Mouse (Mus musculus) cerebellum, postnatal 25 days (tissue): ENCODE data around the gene Specc1.

Source experiments
- DNase-seq, 2 experiments: peaks; one replicate each; pipeline ENCODE4 v3.0.0; 2021; ENCODE audit warnings: mixed read lengths in 2 of 2

Gene Specc1

DNA sequence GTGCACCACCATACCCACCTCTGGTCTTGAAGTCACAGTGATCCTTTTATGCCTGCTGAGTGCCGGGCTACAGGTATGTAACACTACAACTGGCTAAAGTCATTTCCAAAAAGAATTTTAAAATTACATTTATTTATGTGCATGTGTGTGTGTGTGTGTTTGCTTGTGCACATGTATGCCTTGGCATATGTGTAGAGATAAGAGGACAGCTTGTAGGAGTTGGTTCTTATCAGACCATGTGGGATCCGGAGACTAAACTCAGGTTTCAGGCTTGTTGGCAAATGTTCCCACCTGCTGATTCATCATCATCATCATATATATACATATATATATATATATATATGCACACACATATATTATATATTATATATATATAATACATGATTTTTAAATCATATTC is 12.3 kb downstream of the Specc1 start:
- DNase-seq, result no peak

DNA sequence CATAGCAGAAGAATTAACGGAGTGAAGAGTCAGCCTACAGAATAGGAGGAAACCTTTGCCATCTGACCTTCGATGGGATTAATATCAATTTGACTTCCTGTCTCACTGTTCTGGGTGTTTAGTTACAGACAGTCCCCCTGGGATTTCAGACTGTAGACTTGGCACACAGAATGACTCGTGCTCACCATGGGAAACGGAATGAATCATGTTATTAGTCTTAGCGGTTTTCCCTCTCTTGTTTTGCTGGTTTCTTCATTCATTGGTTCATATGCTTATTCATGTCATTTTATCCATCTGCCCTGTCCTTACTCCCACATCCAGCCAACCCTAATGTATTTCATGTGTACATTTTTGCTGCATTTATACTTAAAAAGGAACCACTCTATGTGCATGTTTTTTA is 14.3 kb downstream of the Specc1 start:
- no peak for DNase-seq

DNA sequence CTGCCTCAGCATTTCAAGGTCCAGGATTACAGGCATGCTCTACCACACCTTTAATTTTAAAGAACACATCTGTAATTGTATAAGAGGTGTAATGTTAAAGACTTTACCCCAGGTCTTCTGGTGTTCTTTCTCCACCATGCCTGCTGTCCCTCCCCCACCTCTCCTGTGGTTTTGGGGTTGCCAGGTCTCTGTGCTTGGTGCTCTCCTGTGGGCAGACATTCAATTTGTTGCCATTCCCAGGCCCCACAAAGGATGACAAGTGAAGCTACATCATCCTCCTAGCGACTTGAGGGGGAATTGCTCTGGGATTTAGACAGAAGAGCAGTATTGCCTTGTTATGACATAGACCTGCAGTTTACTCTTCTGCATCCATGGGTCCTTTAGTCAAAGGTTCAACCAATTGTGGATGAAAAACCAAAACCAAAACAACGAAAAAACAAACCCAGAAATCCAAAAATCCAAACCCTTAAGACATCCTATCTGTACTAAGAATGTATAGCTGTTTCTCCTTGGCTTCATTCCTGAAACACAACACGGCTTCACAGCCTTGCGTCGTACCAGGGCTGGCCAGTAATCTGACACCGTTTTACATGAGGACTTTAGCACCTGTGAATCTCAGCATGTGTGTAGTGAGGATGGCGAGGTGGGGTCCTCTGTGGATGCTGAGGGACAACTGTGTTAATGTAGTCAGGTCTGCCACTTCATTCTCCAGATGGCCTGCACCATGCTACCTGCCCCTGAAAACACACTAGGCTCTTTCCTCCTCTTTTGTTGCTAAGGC is 15.1 kb downstream of the Specc1 start:
- peak in 1 of 2 experiments; percentile 50 for DNase-seq

DNA sequence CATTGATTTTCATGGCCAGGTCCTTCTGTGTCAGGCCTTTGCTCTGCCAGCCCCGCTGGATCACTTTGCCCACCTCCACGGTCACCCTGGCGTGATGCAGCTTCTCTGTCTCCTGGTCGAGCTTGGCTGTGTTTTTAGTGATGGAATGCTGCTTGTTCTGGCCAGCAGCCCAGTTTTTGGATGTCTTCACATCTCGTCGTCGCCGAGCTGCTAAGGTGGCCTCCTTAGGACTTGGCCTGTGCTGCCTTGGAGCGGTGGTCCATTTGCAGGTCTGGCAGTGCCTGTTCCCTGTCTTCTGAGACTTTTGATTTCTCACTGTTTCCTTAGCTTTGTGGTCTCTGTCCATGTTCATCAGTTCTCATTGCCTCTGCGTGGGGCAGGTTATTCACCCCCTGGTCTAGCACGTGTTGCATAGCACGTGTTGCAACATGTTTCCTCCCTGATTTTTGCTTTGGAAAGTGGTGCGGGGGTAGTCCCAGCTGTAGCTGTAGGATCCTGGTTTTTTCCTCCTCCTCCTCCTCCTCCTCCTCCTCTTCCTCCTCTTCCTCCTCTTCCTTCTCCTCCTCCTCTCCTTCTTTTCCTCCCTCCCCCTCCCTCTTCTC is 17.6 kb downstream of the Specc1 start:
- DNase-seq, result peak; percentile 63 to 69

DNA sequence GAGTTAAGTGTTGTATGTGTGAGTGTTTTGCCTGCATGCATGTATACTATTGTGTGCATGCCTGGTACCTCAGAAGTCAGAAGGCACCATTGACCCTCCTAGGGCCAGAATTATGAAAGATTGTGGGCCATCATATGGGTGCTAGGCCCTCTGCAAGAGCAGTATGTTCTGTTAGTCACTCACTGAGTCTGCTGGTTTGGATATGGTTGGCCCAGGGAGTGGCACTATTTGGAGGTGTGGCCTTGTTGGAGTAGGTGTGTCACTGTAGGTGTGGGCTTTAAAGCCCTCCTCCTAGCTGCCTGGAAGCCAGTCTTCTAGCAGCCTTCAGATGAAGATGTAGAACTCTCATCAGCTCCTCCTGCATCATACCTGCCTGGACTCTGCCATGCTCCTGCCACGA is 19.2 kb downstream of the Specc1 start:
- DNase-seq, result no peak

DNA sequence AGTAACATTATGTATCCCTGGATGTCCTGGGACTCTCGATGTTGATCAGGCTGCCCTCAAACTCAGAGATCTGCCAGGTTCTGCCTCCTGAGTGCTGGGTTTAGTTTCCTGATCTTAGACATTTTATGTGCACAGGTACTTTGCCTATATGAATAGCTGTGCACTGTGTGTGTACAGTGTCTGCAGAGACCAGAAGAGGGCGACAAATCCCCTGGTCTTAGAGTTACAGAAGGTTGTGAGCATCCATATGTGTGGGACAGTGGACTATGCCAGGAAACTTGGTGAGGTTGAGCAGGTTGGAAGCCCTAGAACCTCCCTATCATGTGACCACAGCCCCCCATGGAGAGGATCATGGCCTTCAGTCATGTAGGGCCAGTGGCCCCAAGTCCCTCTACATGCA is 24.7 kb downstream of the Specc1 start:
- no peak for DNase-seq

DNA sequence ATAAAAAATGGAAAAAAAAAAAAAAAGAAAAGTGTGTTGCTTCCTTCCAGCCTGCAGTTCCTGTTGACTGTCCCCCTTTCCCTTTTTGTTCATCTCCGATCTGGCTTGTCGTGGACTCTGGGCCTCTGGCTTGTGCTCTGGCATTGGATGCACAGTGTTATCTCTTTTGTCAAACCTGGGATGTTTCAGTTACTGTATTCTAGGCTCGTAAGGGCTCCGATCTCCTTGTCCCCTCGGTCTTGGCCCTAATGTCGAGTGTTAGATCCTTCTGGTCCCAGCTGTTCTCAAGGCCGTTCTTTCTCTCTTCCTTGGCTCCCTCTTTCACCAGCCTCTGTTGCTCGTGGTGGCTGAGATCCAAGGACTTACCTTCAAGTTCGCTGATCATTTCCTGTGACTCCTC is 26.3 kb downstream of the Specc1 start:
- DNase-seq, result no peak

DNA sequence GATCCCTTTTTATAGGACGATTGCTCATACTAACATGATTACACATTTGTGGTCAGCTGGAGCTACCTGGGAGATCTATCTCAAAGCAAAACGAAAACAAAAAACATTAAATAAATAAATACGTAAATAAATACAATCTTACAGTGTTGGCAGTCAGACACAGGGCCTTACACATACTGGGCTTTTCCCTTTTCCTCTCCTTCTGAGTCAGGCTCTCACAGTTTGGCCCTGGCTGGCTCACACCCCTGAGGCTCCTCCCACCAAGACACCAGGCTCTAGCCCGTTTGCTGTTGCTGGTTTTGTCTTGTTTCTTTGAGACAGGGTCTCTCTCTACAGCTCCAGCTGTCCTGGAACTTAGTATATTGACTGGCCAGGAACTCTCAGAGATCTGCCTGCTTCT is 30.4 kb downstream of the Specc1 start:
- no peak for DNase-seq

DNA sequence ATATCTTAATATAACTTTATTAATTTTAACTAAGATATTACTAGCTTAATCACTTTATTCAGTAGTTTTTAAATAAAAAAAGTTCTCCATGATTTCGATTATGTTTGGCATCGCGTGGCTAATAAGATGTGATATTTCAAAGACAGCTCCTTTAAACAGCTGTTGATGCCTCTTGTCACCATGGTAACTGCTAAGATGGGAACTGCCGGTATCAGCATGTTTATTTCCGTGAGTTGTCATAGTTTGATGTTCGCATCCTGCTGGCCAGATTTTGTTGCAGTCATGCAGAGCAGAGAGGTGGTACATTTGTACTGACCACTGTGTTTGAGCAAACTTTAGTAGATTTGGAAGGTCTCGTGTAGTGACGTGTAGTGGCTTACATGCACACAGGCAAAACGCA is 33.1 kb downstream of the Specc1 start:
- no peak for DNase-seq

DNA sequence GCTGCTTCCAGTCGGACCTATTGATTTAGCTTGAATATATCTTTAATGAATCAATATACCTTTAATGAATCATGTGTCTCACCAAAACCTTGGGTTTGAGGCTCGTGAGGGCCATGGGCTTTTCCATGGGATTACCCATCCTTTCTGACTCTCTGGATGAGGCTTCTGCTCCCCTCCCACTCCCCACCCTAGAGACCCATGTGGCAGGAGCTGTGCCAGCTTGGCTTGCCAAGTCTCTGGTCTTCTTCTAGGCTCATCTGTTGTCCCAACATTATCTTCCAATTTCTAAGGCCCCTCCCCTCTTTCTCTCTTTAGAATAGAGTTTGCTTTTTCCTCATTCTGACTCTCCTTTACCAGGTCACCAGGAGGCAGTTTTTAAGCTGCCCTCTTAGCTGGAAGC is 35.0 kb downstream of the Specc1 start:
- DNase-seq, result peak in 1 of 2 experiments; percentile 54

DNA sequence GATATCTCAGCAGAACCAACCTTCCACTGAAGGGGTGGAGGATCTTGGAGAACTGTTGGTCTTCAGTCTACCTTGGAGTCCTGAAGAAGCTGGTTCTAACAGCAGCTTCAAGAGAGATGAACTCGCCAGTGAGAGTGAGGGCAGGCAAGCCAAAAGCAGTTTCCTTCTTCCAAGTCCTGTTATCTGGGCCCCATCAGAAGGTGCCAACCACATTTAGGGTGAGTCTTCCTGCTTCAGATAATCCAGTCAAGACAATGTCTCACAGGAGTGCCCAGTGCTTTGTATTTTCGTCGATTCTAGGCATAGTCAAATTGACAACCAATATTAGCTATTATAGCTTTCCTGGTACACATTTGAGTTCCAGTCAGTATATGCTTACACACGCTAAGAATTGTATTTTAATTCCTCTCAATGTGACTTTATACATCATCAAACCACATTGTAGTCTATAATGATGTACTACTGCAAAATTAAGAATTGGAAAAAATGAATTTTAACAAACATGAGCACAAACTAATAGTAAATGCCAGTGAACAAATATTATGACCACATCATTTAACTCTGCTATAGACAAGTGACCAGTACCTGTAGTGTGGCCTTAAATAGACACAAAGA is 36.2 kb downstream of the Specc1 start:
- DNase-seq, result no peak

DNA sequence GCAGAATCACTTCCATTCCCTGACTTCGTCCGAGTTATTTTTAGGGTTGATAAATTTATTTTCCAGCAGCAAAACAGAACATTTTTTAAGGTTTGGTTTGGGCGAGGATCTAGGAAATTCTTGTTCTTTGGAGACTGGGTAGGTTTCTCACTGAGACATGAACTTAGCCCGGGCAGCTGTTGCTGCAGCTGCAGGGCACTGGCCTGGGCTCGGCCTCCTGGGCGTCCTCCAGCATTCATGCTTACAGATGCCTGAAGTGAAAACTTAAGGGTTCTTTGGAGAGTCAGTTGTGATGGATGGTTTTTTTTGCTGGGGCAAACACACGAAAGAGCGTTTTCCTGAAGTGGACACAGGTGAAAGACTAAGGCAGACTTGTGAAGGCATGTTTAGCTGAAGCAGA is 42.9 kb downstream of the Specc1 start:
- DNase-seq, result no peak

DNA sequence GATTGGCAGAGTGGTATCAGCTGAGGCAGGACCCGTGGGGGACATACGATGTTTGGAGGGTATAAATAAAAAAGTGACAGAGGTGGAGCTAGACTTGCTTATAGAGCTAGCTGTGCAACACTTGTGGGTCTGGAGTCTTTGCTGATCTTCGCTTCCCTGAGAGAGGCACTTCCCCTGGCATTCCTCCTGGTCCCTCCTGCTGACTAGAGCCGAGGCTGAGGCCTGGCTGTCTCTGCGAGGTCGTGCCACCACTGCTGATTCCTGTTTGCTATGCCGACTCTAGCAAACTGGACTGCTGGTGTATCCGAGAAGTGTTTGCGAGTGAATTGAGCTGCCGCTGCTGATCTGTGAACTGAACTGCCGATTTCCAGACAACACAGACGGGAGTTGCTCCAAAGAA is 43.5 kb downstream of the Specc1 start:
- DNase-seq, result peak in 1 of 2 experiments; percentile 66

DNA sequence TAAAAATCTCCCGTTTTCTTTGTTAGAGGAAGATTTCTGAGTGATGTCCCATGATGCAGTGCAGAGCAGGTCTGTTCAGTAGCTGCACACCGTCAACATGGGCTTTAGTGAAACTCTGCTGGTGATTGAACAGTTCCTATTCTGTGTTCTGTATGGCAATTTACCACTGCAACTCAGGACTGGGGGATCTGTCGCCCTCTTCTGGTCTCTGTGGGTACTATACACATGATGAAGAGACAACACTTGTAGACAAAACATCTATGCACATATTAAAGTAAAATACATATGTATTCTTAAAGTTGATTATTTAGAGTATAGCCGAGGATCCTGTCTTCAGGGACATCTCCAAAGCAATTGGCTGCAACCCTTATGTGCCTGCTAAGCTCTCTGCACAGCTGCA is 45.4 kb downstream of the Specc1 start:
- no peak for DNase-seq

DNA sequence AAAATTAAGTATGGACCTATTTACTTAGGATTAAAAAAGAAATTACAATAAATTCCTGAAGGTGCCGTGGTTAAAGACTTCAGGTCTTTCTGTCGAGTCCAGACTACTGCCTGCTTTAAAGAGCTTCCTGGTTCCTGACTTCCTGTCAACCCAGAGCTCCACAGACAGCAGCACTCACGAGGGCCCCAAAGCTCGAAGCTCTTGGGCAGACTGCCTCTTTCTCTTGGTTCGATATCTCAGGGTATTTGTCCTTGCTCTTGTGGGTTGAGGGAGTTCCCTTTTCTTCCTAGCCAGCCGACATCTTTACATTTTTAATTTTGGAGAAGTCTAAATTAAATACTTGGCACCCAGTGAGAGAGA is 48.3 kb downstream of the Specc1 start:
- DNase-seq, result no peak

DNA sequence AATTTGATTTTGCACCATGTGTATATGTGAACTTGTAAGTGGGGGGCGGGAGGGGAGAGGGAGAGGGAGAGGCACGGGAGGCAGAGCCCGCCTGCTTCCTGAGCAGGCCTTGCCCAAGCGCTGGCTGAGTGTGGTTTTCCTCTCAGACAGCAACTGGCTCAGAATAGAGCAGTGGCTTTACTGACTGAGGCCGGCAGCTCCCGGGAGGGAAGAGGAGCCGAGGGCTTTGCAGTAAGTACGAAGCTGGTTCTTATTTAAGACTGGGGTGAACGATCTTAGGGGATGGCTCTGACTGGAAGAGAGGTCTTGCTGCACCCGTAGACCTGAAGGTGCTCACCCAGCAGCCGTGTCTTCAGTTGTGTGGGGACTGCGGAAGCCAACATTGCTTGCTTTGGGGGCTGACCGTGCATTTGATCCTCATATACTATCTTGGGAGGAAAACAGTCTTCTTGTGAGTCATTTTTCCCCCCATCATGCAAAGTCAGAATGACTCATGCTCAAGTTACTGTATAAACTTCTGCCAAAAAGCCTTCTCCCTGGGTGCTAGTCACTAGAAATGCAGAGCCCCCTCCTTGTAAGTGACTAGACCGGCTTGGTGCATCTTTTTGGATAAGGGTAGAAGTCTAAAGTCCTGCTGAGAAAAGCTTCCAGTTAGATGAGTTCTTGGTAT is 48.8 kb downstream of the Specc1 start:
- peak; percentile 55 to 60 for DNase-seq

DNA sequence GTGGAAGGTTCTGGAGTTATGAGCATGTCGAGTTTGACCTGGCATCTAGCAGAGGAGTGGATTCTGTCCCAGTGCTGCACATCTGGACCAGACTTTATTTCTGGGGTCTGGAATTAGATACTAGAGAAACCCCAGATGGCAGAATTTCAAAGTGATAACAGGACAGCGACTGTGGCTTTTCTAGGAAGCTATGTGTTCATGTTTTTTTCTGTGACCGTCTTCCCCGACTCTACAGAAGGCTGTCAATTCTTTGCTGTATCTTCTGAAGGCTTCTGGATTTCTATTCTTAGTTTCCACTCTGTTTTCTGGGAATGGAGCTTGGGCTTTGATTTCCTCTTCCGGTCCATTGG is 49.3 kb downstream of the Specc1 start:
- DNase-seq, result no peak

DNA sequence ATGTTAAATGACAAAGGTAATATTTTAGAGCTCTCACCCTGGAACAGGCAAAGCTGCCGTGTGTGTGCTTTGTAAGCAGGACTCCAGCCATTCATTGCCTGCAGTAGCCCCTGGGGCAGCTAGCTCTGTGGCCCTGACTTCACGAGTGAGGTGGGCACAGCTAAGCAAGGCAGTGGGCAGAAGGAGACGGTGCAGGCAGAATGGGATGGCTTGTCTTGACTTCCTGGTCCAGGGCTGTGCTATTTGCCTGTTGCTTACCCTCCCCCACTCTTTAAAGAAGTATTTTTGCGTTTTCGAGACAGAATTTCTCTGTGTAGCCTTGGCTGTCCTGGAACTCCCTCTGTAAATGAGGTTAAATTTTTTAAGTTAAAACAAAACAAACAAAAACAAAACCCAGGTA is 50.1 kb downstream of the Specc1 start:
- DNase-seq, result no peak

DNA sequence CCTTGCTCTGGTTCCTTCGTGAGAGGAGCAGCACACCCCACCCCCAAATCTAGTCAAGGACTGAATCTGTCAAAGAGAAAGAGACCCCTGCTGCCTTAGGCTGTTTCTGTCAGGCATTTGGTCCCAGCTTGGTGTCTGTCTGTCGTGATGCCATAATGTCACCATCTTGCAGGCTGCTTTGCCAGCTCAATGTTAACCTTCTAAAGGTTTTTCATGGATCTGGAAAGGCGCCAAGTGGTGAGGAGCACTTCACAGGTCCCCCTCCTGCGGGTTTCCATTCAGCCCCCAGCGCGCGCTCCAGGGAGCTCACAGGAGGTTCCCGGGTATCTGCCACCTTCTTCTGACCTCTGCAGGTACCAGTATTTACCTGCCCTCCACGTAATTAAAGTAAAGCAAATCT is 51.4 kb downstream of the Specc1 start:
- peak in 1 of 2 experiments; percentile 53 for DNase-seq

DNA sequence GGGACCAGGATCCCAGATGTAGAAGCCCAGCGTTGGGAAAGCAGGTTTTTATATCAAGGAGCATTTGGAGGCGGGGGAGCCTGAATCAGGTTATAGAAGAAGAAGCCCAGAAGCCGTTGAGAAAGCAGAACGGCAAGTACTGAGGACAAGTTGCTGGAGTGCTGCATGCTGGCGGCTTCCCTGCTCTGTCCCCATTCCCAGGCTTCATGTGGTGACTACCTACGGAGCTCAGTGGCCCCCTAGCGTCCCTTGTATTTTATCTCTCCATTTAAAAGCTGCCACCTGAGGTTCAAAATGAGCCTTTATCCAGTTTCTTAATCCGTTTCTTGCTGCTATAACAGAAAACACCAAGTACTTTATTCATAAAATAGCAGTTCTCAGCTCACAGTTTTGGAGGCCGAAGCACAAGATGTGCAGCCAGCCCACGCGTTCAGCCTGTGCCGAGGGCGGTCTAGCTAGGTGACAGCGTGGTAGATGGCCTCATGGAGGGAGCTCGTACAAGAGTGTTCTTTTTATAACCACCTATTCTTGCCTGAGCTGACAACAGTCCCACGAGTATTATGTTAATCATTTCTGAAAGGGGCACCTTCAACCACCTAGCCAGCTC is 54.2 kb downstream of the Specc1 start:
- peak in 1 of 2 experiments; percentile 57 for DNase-seq

DNA sequence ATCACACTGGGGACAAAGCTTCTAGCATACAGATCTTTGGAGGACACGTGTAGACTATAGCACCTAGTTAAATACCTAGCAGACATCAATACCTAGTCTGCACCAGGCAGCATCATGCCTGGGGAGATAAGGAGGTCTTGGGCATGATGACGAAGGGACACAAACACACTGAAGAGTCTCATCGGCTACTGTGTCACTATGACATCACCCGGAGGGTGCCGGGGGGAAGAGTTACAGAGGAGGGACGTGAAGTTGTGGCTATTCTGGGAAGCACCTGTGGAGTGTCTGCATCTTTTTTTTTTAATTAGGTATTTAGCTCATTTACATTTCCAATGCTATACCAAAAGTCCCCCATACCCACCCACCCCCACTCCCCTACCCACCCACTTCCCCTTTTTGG is 55.5 kb downstream of the Specc1 start:
- no peak for DNase-seq

DNA sequence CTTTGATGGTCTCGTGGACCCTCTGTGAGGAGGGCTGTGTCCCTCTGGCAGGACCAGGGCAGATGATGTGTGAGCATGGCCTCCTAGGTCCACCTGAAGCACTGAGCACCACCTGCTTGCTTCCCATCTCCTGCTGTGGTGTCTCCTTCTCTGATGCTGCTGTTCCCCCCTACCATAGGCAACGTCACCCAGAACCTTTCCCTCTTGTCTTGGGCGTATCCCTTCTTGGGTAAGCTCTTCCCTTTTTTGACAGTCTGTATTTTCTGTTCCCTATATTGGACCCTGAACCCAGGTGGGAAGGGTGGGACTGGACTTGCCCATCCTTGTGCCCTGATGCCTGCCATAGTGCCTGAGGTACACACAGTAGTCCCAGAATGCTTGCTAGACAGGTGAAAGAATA is 56.9 kb downstream of the Specc1 start:
- DNase-seq, result no peak

DNA sequence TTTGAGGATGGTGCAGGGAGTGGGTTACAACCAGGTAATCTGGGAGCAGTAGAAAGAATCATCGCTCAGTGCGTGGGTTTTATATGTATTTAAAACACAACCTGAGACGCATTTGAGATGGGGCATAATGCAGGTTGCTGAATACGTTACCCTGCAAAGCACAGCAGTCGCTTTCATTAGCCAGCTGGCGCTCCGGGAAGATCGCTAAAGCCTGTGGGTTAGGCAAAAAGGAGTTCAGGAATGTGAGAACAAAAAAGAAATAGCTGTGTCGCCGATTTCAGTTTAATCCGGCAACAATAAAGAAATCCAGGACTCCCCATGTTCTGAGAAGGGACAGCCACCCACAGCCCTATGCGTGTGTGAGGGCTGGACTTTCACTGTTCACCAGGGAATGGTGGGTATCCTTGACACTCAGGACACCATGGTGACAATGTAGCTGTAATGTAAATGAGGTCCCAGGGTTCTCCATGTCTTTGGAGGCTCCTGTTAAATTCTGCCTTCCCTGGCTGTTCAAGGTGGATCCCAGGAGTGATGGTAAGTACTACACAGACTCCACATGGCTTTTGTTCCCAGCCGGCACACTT is 58.6 kb downstream of the Specc1 start:
- DNase-seq, result peak; percentile 54 to 63
